Mouse (Mus musculus): Measurements from ENCODE around the gene Aaas.
"Not testable (repeated sequence)": the region's sequence is repeated elsewhere in the genome, so short reads cannot be mapped to it uniquely, and the experiment has no call there.

Aaas gene

DNA sequence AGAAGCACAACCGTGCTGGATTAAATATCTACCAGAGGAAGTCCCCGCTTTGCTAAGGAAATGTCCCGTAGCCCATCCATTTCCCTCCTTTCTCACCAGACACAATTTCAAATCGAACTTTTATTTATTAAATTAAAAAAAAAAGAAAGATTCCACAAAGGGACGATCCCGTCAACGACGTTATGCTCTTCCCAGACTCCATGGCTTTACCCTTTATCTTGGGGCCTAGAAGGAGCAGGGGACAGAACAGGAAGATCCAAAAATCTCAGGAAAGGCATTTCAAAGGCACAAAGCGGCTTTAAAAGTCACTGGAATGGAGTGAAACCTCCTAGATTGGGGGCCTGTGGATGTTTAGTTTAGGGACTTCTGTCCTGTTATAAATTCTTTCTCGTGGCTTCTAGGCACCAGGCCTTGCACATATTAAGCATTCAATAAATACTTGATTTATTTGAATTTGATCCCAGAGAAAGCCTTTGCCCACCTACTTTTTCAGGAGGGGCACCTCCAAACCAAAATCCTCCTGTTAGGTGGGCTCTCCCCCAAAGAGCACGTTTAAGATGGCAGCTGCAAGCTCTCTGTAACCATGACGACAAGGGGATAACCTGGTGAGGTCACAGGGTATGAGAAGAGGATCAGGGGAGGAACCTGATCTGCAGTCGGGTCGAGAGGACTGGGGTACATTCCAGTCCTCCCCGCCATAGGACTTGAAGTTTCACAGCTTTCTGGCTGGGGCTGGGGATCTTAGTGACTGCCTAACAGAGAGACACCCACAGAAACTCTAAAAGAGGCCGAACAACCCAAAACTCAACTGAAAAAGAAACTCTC, 6.1 kb upstream of the Aaas start:
- no peak for DNase-seq (ENCODE audit: low spot score in 2 of 2)

GRCm38 (mm10) chr15:102355871-102356441, 5.4 kb upstream of the Aaas start:
- DNase-seq (ENCODE audit: low spot score in 2 of 2) = no peak

DNA sequence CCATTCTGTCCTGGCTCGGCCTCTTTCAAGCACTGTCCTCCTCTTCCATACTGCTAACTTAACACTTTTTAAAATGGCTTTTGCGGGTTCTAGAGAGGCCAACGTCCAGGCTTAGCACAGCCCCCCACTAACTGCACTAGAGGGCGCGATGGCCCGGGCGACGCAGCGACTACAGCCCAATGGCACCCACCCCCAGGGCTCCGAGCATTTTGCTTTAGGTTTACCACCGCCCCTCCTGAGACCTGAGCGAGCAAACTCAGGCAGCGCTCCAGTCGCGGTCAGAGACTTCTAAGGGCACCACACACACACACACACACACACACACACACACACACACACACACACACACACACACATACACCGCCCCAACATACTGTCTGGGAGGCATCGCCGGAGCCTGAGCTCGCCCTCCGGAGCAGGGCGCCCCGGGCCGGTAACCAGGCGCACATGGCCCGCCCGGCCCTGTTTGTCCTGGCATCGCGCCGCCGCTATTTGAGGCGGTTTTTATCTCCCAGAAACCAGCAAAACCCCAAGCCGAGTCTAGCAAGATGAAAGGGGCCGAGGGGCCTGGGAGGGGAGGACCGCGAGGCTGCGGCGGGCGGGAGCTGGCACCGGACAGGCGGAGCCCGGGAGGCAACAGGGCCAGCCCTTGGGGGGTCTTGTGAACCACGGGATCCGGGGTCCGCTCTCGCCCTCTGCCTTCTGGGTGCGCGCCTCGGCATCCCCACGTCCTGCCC, 4.7 kb upstream of the Aaas start:
- DNase-seq (ENCODE audit: low spot score in 2 of 2) = peak in 1 of 2 experiments; percentile 28

GRCm38 (mm10) chr15:102353986-102354385, 3.4 kb upstream of the Aaas start:
- no peak for DNase-seq (ENCODE audit: low spot score in 2 of 2)

GRCm38 (mm10) chr15:102352177-102352576, 1.6 kb upstream of the Aaas start:
- no peak for DNase-seq (ENCODE audit: low spot score in 2 of 2)

GRCm38 (mm10) chr15:102350942-102351291, 346 bp upstream of the Aaas start:
- no peak for DNase-seq (ENCODE audit: low spot score in 2 of 2)

DNA sequence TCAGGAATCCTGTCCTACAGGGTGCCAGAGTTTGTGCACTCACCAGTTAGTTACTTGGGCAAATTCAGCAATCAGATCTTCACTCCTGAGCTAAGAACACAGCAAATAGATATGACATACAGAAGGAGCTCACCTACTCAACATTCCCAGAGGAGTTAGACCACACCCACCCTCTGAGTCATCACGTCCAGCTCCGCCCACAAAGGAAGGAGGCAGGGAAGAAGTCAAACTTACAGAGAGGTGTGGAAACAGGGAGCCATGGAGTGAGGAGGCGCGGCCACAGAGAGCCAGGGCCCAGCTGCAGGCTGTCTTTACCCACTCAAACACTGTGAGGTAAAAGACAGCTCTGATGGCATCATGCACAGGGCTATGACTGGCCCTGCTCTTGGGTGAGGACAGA, 4.1 kb downstream of the Aaas start:
- DNase-seq (ENCODE audit: low spot score in 2 of 2) = no peak

DNA sequence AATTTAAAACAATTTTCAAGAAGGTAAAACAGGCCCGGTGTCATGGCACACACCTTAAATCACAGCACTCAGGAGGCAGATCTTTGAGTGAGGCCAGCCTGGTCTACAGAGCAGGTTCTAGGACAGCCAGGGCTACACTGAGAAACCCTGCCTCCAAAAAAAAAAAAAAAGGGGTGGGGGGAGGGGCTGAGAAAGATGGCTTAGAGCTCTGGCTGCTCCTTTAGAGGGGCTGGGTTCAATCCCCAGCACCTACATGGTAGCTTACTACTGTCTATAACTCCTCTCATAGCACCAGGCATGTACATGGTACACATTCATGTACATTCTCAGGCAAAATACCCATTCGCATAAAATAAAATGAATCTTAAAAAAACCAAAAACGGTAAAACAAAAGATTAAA, 6.1 kb downstream of the Aaas start:
- DNase-seq (ENCODE audit: low spot score in 2 of 2) = no peak

DNA sequence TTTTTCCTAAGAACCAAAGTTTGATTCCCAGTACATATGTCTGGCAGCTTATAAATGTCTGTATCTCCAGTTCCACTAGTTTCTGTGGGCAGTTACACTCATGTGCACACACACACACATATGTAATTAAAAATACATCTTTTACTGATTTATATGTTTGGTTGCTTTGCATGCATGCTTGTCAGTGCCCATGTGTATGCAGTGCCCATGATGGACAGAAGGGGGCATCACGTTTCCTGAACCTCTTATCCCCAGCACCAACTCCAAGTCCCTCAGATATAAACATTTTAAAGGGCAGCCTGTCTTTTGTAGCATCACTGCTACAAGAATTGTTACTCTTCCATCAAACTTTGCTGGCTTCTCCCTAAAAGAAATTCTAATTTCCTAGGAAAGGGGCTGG, 9.0 kb downstream of the Aaas start:
- DNase-seq (ENCODE audit: low spot score in 2 of 2) = peak in 1 of 2 experiments; percentile 35

DNA sequence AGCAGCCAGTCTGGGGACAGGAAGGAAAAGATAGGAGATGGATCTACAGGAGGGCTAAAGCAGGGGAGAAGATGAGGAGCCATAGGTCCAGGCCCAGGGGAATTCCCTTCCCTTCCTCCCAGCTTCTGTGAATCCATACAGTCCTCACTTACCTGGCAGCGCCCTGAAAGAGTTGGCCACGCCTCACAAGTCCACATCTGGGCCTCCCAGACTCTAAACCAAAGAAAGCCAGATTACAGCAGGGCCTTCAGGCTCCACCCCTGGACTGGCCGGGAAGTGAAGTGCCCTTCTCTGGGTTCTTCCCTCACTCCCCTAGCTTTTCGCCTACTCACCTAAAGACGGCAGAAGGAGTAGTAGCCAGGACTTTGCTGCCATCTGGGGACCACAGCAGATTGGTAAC, 11.0 kb downstream of the Aaas start:
- DNase-seq (ENCODE audit: low spot score in 2 of 2) = no peak

- DNase-seq (ENCODE audit: low spot score in 2 of 2) = no peak
Measured at GRCm38 (mm10) chr15:102336946-102337345, 13.6 kb downstream of the Aaas start.

DNA sequence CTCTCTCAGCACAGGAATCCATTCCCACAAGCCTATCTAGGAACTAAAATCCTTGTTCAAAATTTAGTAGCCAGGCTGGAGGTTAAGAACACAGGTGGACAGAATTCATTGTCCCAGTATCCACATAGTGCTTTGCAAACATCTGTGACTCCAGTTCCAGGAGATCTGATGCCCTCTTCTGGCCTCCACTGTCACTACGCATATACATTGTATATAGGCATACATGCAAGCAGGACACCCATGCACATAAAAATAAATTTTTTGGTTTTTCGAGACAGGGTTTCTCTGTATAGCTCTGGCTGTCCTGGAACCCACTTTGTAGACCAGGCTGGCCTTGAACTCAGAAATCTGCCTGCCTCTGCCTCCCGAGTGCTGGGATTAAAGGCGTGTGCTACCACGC, 14.6 kb downstream of the Aaas start:
- DNase-seq (ENCODE audit: low spot score in 2 of 2) = not testable (repeated sequence)

DNA sequence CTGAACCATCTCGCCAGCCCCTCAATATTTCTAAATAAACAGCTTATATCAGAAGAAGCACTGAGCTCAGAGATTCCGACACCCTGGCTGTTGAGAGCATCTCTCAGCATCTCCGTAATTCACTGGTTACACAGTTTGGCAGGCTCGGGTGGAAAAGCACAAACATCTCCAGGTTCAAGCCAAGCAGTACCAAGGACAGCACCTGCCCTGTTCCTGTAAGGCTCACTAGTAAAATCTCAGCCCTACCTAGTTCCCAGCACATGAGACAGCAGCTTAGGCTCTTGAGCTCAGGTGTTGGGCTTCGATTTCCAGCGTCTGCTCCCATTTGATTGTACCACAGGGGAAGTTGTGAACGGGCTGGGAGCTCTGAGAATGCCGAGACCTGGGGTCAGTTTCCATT, 15.3 kb downstream of the Aaas start:
- no peak for DNase-seq (ENCODE audit: low spot score in 2 of 2)

- peak; percentile 74 to 81 for DNase-seq (ENCODE audit: low spot score in 2 of 2)
Measured at GRCm38 (mm10) chr15:102331610-102332015, 19.0 kb downstream of the Aaas start, which contains the start of gene Myg1. Myg1 (plus strand) TSS chr15:102331709.

GRCm38 (mm10) chr15:102326892-102327291, 23.7 kb downstream of the Aaas start:
- DNase-seq (ENCODE audit: low spot score in 2 of 2) = no peak

- DNase-seq (ENCODE audit: low spot score in 2 of 2) = peak; percentile 83 to 88
Measured at GRCm38 (mm10) chr15:102326022-102326576, 24.5 kb downstream of the Aaas start, which contains the start of gene Pfdn5. Pfdn5 (plus strand) TSS chr15:102326116.

GRCm38 (mm10) chr15:102324654-102325473, 25.7 kb downstream of the Aaas start:
- no peak for DNase-seq (ENCODE audit: low spot score in 2 of 2)

- peak; percentile 49 to 64 for DNase-seq (ENCODE audit: low spot score in 2 of 2)
Measured at GRCm38 (mm10) chr15:102316263-102316662, 34.3 kb downstream of the Aaas start.

- no peak for DNase-seq (ENCODE audit: low spot score in 2 of 2)
Measured at GRCm38 (mm10) chr15:102315292-102315691, 35.3 kb downstream of the Aaas start.

DNA sequence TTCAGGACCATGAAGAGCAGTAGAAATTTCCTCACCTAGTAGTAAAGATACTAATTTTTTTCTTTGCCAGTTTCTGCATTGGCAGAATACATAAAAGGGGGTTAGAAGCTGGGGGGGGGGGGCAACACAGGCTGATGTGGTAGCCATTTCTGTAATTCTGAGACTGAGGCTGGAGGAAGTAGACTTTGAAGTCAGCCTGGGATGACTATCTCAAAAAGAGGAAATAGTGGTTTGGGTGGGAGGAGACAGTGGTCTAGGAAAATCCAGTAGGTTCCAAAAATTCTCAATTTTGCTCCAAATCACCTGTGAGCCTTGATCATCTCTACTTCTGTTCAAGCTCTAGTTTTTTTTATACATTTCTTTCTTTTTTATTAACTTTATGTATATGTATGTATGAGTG, 39.1 kb downstream of the Aaas start:
- DNase-seq (ENCODE audit: low spot score in 2 of 2) = no peak

GRCm38 (mm10) chr15:102310074-102310845, 40.3 kb downstream of the Aaas start:
- peak in 1 of 2 experiments; percentile 66 for DNase-seq (ENCODE audit: low spot score in 2 of 2)
